Mouse (Mus musculus) testis, adult 2 months (tissue): ENCODE results near the gene Zc3h12c.

ENCODE experiments used
- CTCF ChIP-seq: fragments of 200-500 bp; IDR thresholded peaks from 2 replicates; pipeline ENCODE4 v1.5.1; 2012; ENCODE audit warnings: low read depth, mild to moderate bottlenecking, inconsistent platforms, low read length, moderate library complexity; ENCODE audit not compliant: control insufficient read depth, insufficient read depth, insufficient replicate concordance
- POLR2A ChIP-seq: fragments of 200-500 bp; IDR thresholded peaks from 2 replicates; pipeline ENCODE4 v1.6.1; 2012; ENCODE audit warnings: low read depth, mild to moderate bottlenecking, inconsistent platforms, low read length, moderate library complexity; ENCODE audit not compliant: control insufficient read depth

- TF ChIP-seq POLR2A (no peak), CTCF (no peak)
Measured at GRCm38 (mm10) chr9:52146241-52146640, 22.1 kb downstream of the Zc3h12c start.
